Mouse (Mus musculus): Measurements from ENCODE around the gene Mef2b. TPM values are rescaled to one million over a fixed set of nuclear protein-coding genes. Genes with fewer than 3 reads are reported as not detected.

Gene Mef2b
- total RNA-seq, 2 experiments from 2014 or later: 0.38 to 0.45 TPM

GRCm38 (mm10) chr8:70173320-70173719 lies 33.8 kb downstream of the Mef2b start:
- intact Hi-C loops (cut with DNase I): loop anchor here (5.0 kb wide), 1 partner anchor 34 kb away; no protein-coding TSS in a partner anchor
- DNase-seq: no peak

GRCm38 (mm10) chr8:70174079-70174478 lies 34.6 kb downstream of the Mef2b start:
- peak; percentile 51 to 54 for DNase-seq
- intact Hi-C loops (cut with DNase I): loop anchor here (5.0 kb wide), 1 partner anchor 33 kb away; no protein-coding TSS in a partner anchor

- DNase-seq: no peak
- intact Hi-C loops (cut with DNase I): no loop called here
Measured at GRCm38 (mm10) chr8:70178231-70178630, 38.7 kb downstream of the Mef2b start.

GRCm38 (mm10) chr8:70179082-70179481 lies 39.6 kb downstream of the Mef2b start:
- intact Hi-C loops (cut with DNase I): loop anchor here (1.0 kb wide), 1 partner anchor 44 kb away; no protein-coding TSS in a partner anchor
- DNase-seq: no peak

- intact Hi-C loops (cut with DNase I): loop anchor here (5.0 kb wide), 1 partner anchor 136 kb away; the partner anchor contains the start of gene Cers1
- no peak for DNase-seq
Measured at GRCm38 (mm10) chr8:70181212-70181902, 41.8 kb downstream of the Mef2b start.

DNA sequence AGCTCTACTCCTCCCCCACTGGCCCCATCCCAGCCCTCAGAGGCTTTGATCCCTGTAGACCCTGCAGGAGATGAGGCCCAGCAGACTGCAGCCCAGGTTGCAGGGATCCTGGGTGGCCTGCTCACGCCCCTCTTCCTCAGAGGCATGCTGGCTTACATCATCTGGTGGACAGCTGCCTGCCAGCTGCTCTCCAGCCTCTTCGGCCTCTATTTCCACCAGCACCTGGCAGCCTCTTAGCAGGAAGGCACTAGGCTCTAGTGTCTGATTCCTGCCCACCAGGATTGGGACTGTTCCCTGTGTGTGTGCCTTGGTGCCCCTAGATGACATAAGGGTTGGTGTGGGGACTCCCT lies 42.4 kb downstream of the Mef2b start:
- intact Hi-C loops (cut with DNase I): loop anchor here (5.0 kb wide), 1 partner anchor 135 kb away; the partner anchor contains the start of gene Cers1
- DNase-seq: no peak

GRCm38 (mm10) chr8:70183194-70183593 lies 43.7 kb downstream of the Mef2b start:
- no peak for DNase-seq
- intact Hi-C loops (cut with DNase I): loop anchor here (5.0 kb wide), 1 partner anchor 134 kb away; the partner anchor contains the start of gene Cers1

DNA sequence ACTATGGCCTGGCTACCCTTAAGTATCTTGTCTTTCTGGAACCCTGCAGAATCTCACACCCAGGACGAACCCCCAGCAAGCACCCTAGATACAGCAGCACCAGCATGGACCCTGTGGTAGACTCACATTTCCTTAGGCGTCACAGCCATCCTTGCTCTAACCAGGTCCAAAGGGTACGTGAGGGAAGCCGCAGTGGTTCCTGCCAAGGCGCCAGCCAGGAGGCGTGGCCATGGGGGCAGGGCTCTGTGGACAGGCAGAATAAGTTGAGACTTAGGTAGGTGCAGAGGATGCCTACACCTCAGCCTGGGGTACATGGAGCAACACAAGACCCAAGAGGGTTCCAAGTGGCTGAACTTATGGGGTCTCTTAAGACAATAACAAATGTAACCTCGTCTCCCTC lies 49.2 kb downstream of the Mef2b start:
- DNase-seq: peak in 1 of 2 experiments; percentile 32
- intact Hi-C loops (cut with DNase I): no loop called here

GRCm38 (mm10) chr8:70193238-70193637 lies 53.7 kb downstream of the Mef2b start:
- peak in 1 of 2 experiments; percentile 48 for DNase-seq
- intact Hi-C loops (cut with DNase I): no loop called here

GRCm38 (mm10) chr8:70194191-70194590 lies 54.7 kb downstream of the Mef2b start:
- intact Hi-C loops (cut with DNase I): no loop called here
- DNase-seq: no peak

GRCm38 (mm10) chr8:70195762-70196161 lies 56.3 kb downstream of the Mef2b start:
- intact Hi-C loops (cut with DNase I): no loop called here

GRCm38 (mm10) chr8:70197603-70198002 lies 58.1 kb downstream of the Mef2b start:
- intact Hi-C loops (cut with DNase I): no loop called here

More at GRCm38 (mm10) chr8:70195762-70196161, 56.3 kb downstream of the Mef2b start:
- no peak for DNase-seq

GRCm38 (mm10) chr8:70200098-70200681 lies 60.7 kb downstream of the Mef2b start:
- intact Hi-C loops (cut with DNase I): loop anchor here (2.0 kb wide), 1 partner anchor 23 kb away; no protein-coding TSS in a partner anchor
- DNase-seq: peak; percentile 57 to 58

More at GRCm38 (mm10) chr8:70197603-70198002, 58.1 kb downstream of the Mef2b start:
- no peak for DNase-seq

DNA sequence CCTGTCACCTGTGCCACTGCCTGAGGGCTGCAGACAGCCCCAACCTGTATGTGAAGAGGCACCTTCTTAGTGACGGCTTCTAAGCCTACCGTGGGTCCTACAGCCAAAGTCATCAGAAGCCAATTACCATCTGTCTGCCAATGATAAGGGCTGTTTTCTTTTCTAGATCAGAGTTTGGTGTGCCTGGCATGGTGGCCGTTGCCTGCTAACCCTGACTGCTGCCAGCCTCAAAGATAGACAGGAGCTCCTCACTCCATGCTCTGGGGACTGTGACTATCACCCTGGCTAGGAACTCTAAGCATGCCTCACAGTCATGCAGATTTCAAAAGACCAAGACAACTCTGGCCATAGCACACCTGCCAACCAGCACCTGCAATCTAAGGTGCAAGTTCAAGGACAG lies 61.9 kb downstream of the Mef2b start:
- no peak for DNase-seq
- intact Hi-C loops (cut with DNase I): loop anchor here (2.0 kb wide), 1 partner anchor 21 kb away; no protein-coding TSS in a partner anchor

GRCm38 (mm10) chr8:70203072-70203471 lies 63.6 kb downstream of the Mef2b start:
- no peak for DNase-seq
- intact Hi-C loops (cut with DNase I): no loop called here

- no peak for DNase-seq
- intact Hi-C loops (cut with DNase I): loop anchor here (5.0 kb wide), 1 partner anchor 32 kb away; the partner anchor contains the start of gene Tmem161a
Measured at GRCm38 (mm10) chr8:70204757-70205156, 65.2 kb downstream of the Mef2b start.

DNA sequence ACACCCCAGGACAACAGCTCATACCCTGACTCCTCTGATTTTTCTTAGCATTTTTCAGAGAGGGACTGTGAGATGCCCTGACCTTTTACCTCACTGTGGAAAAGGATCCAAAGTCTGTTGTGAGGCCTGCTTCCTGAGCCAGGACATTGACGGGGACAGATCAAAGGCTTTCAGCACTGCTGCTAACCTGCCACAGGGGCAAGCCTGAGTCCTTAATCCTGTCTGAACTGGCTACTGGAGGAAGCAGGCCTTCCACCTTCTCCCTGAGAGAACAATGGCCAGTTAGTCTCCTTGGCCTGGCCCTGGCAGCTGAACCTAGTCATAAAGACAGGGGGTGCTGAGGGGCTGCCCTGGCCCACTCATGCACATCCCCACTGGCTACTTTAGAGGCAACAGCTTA lies 68.6 kb downstream of the Mef2b start:
- DNase-seq: no peak
- intact Hi-C loops (cut with DNase I): loop anchor here (5.0 kb wide), 1 partner anchor 36 kb away; the partner anchor contains the start of gene Tmem161a

- peak; percentile 51 to 55 for DNase-seq
- intact Hi-C loops (cut with DNase I): no loop called here
Measured at GRCm38 (mm10) chr8:70210538-70210937, 71.0 kb downstream of the Mef2b start.

GRCm38 (mm10) chr8:70211275-70211674 lies 71.8 kb downstream of the Mef2b start:
- intact Hi-C loops (cut with DNase I): no loop called here
- no peak for DNase-seq

DNA sequence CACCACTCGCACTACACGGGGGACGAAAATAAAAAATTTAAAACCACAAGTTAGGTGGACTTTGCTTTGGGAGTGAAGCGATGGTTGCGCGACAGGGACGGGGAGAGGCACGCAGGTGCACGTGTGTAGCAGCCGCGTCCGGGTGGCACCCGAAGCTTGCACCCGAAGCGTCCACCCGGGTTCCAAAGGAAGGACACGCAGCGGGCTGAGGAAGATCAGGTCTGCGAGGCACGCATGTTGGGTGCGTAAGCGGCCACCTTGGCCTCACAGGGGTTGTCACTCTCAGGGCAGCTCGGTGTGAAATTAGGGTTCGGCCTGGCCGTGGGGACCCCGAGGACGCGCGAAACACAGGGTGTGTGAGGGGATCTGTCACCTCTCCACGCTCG lies 72.2 kb downstream of the Mef2b start:
- DNase-seq: no peak
- intact Hi-C loops (cut with DNase I): no loop called here

Data from heart, postnatal 10 days (tissue).